Mouse (Mus musculus) hindbrain, embryonic 12.5 days (tissue): ENCODE measurements around the gene Fbrsl1. TPM values are rescaled to one million over a fixed set of nuclear protein-coding genes. Genes with fewer than 3 reads are reported as not detected.

Experiments used
- ATAC-seq: fragments of 200-750 bp; cut with Nextera tagmentation; 2 replicates; pipeline ENCODE4 v1.8.0; 2017; ENCODE audit warnings: moderate TSS enrichment; ENCODE audit not compliant: low FRiP score
- H3K27ac ChIP-seq: fragments of 300-500 bp; sonication (generic); 2 replicates; pipeline ENCODE4 v1.5.1; 2016; ENCODE audit warnings: mild to moderate bottlenecking
- H3K27me3 ChIP-seq: fragments of 300-500 bp; sonication (generic); 2 replicates; pipeline ENCODE4 v1.6.1; 2016; ENCODE audit warnings: mild to moderate bottlenecking
- H3K36me3 ChIP-seq: fragments of 300-500 bp; sonication (generic); 2 replicates; pipeline ENCODE4 v1.6.1; 2016; ENCODE audit warnings: mild to moderate bottlenecking
- H3K4me1 ChIP-seq: fragments of 300-500 bp; sonication (generic); 2 replicates; pipeline ENCODE4 v1.6.1; 2016
- H3K4me2 ChIP-seq: fragments of 300-500 bp; sonication (generic); replicated peaks from 2 replicates; pipeline ENCODE4 v1.6.1; 2016; ENCODE audit warnings: mild to moderate bottlenecking
- H3K4me3 ChIP-seq: fragments of 300-500 bp; sonication (generic); 2 replicates; pipeline ENCODE4 v1.5.1; 2016; ENCODE audit warnings: mild to moderate bottlenecking
- H3K9ac ChIP-seq: fragments of 300-500 bp; sonication (generic); 2 replicates; pipeline ENCODE4 v1.6.1; 2016; ENCODE audit warnings: mild to moderate bottlenecking, moderate library complexity
- H3K9me3 ChIP-seq: fragments of 300-500 bp; sonication (generic); replicated peaks from 2 replicates; pipeline ENCODE4 v1.6.1; 2016; ENCODE audit warnings: mild to moderate bottlenecking
- WGBS: fragments of 180-500 bp; shearing (Covaris S2); methylation state at CpG from one replicate; pipeline ENCODE4 v1.1.7; 2016; 5-methylcytosine and 5-hydroxymethylcytosine counted together
- polyA plus RNA-seq: library from polyadenylated mRNA; unstranded; fragments of >200 nt; fragmentation: Nextera tagmentation; extraction: Ambion mirVana; gene quantifications from 2 replicates; pipeline ENCODE4 v1.2.1, GENCODE M21; 2016

Gene Fbrsl1
- polyA plus RNA-seq, 1 experiment from 2014 or later, result 35.5 TPM

- 21% methylated on average over 1 of the region's 1 CpGs for WGBS
- H3K4me3 ChIP-seq, result no peak overlapping the region
- no peak for ATAC-seq
Measured at GRCm38 (mm10) chr5:110472834-110473233, 24.5 kb upstream of the Fbrsl1 start.

GRCm38 (mm10) chr5:110471981-110472476 is 23.7 kb upstream of the Fbrsl1 start:
- WGBS, result 39% methylated on average over 5 of the region's 5 CpGs
- Histone ChIP-seq H3K27ac (no peak overlapping the region), H3K4me3 (no peak overlapping the region), H3K9ac (no peak overlapping the region), H3K4me1 (peaks cover 16% of the 10 kb centered on the region), H3K36me3 (no peaks in the 10 kb centered on the region), H3K4me2 (no peak overlapping the region), H3K9me3 (no peaks in the 10 kb centered on the region), H3K27me3 (peaks cover 4% of the 10 kb centered on the region; the same call in 1 of the 2 replicates)
- ATAC-seq, result no peak

More at GRCm38 (mm10) chr5:110472834-110473233, 24.5 kb upstream of the Fbrsl1 start:
- H3K36me3 ChIP-seq, result no peaks in the 10 kb centered on the region
- no peak overlapping the region for H3K27ac ChIP-seq
- no peak overlapping the region for H3K9ac ChIP-seq
- no peak overlapping the region for H3K4me2 ChIP-seq
- peaks cover 13% of the 10 kb centered on the region for H3K4me1 ChIP-seq
- peaks cover 4% of the 10 kb centered on the region; the same call in 1 of the 2 replicates for H3K27me3 ChIP-seq
- no peaks in the 10 kb centered on the region for H3K9me3 ChIP-seq

GRCm38 (mm10) chr5:110471285-110471684 is 23.0 kb upstream of the Fbrsl1 start:
- no peak for ATAC-seq
- 36% methylated on average over 4 of the region's 4 CpGs for WGBS
- Histone ChIP-seq H3K4me2 (no peak overlapping the region), H3K27ac (no peak overlapping the region), H3K27me3 (peaks cover 4% of the 10 kb centered on the region; the same call in 1 of the 2 replicates), H3K9ac (no peak overlapping the region), H3K4me3 (no peak overlapping the region), H3K4me1 (peaks cover 23% of the 10 kb centered on the region), H3K36me3 (no peaks in the 10 kb centered on the region), H3K9me3 (no peaks in the 10 kb centered on the region)

GRCm38 (mm10) chr5:110469227-110469925 is 21.1 kb upstream of the Fbrsl1 start:
- H3K4me1 ChIP-seq, result peaks cover 28% of the 10 kb centered on the region

GRCm38 (mm10) chr5:110468296-110468695 is 20.0 kb upstream of the Fbrsl1 start:
- ATAC-seq, result no peak
- 88% methylated on average over 4 of the region's 4 CpGs for WGBS
- Histone ChIP-seq H3K36me3 (no peaks in the 10 kb centered on the region), H3K27ac (no peak overlapping the region), H3K4me1 (peaks cover 28% of the 10 kb centered on the region), H3K9ac (no peak overlapping the region), H3K9me3 (no peaks in the 10 kb centered on the region), H3K4me2 (no peak overlapping the region), H3K27me3 (no peaks in the 10 kb centered on the region), H3K4me3 (no peak overlapping the region)

More at GRCm38 (mm10) chr5:110469227-110469925, 21.1 kb upstream of the Fbrsl1 start:
- no peak overlapping the region for H3K4me3 ChIP-seq
- WGBS, result 76% methylated on average over 8 of the region's 8 CpGs
- H3K4me2 ChIP-seq, result no peak overlapping the region
- H3K36me3 ChIP-seq, result no peaks in the 10 kb centered on the region
- no peak overlapping the region for H3K9ac ChIP-seq
- H3K27ac ChIP-seq, result no peak overlapping the region
- no peaks in the 10 kb centered on the region for H3K9me3 ChIP-seq
- no peak for ATAC-seq
- peaks cover 4% of the 10 kb centered on the region; the same call in 1 of the 2 replicates for H3K27me3 ChIP-seq

GRCm38 (mm10) chr5:110467725-110468124 is 19.4 kb upstream of the Fbrsl1 start:
- Histone ChIP-seq H3K9ac (no peak overlapping the region), H3K27me3 (no peaks in the 10 kb centered on the region), H3K9me3 (no peaks in the 10 kb centered on the region), H3K4me3 (no peak overlapping the region), H3K4me2 (no peak overlapping the region), H3K36me3 (no peaks in the 10 kb centered on the region), H3K27ac (no peak overlapping the region), H3K4me1 (peaks cover 25% of the 10 kb centered on the region)
- WGBS, result 70% methylated on average over 6 of the region's 6 CpGs
- no peak for ATAC-seq

GRCm38 (mm10) chr5:110466531-110467424 is 18.5 kb upstream of the Fbrsl1 start:
- no peak overlapping the region for H3K9ac ChIP-seq
- no peaks in the 10 kb centered on the region for H3K27me3 ChIP-seq
- peaks cover 15% of the 10 kb centered on the region for H3K4me1 ChIP-seq
- no peak overlapping the region for H3K4me3 ChIP-seq
- H3K27ac ChIP-seq, result 0 out of 2 replicates have a peak overlapping the region, but pooled peaks have one; percentile 9
- no peak overlapping the region for H3K4me2 ChIP-seq
- 47% methylated on average over 11 of the region's 11 CpGs for WGBS
- no peaks in the 10 kb centered on the region for H3K36me3 ChIP-seq
- no peaks in the 10 kb centered on the region for H3K9me3 ChIP-seq
- peak; percentile 80 for ATAC-seq

- Histone ChIP-seq H3K4me3 (no peak overlapping the region), H3K4me1 (peaks cover 15% of the 10 kb centered on the region), H3K36me3 (no peaks in the 10 kb centered on the region), H3K9ac (no peak overlapping the region), H3K27me3 (no peaks in the 10 kb centered on the region), H3K4me2 (no peak overlapping the region), H3K9me3 (no peaks in the 10 kb centered on the region), H3K27ac (no peak overlapping the region)
- ATAC-seq, result no peak
- WGBS, result 82% methylated on average over 2 of the region's 2 CpGs
Measured at GRCm38 (mm10) chr5:110462646-110463045, 14.3 kb upstream of the Fbrsl1 start.

- WGBS, result 66% methylated on average over 3 of the region's 3 CpGs
Measured at GRCm38 (mm10) chr5:110458936-110459335, 10.6 kb upstream of the Fbrsl1 start.

GRCm38 (mm10) chr5:110455272-110455671 is 7.0 kb upstream of the Fbrsl1 start:
- no peak overlapping the region for H3K4me2 ChIP-seq
- no peak overlapping the region for H3K4me3 ChIP-seq
- no peak overlapping the region for H3K27ac ChIP-seq
- H3K9me3 ChIP-seq, result no peaks in the 10 kb centered on the region
- H3K36me3 ChIP-seq, result no peaks in the 10 kb centered on the region
- no peak overlapping the region for H3K9ac ChIP-seq
- H3K27me3 ChIP-seq, result 0 out of 2 replicates have a peak, but pooled peaks cover 5% of the 10 kb centered on the region
- ATAC-seq, result no peak
- no peaks in the 10 kb centered on the region for H3K4me1 ChIP-seq

More at GRCm38 (mm10) chr5:110458936-110459335, 10.6 kb upstream of the Fbrsl1 start:
- no peak overlapping the region for H3K27ac ChIP-seq
- H3K4me3 ChIP-seq, result no peak overlapping the region
- H3K4me1 ChIP-seq, result no peaks in the 10 kb centered on the region
- no peaks in the 10 kb centered on the region for H3K27me3 ChIP-seq
- H3K36me3 ChIP-seq, result no peaks in the 10 kb centered on the region
- ATAC-seq, result no peak
- H3K9ac ChIP-seq, result no peak overlapping the region
- no peaks in the 10 kb centered on the region for H3K9me3 ChIP-seq
- no peak overlapping the region for H3K4me2 ChIP-seq

GRCm38 (mm10) chr5:110449294-110449693 is 991 bp upstream of the Fbrsl1 start:
- H3K4me3 ChIP-seq, result peak overlapping the region; percentile 96; the same call in 1 of the 2 replicates
- WGBS, result 53% methylated on average over 6 of the region's 6 CpGs
- H3K36me3 ChIP-seq, result no peaks in the 10 kb centered on the region
- H3K9ac ChIP-seq, result no peak overlapping the region
- peaks cover 18% of the 10 kb centered on the region for H3K4me1 ChIP-seq
- no peak overlapping the region for H3K27ac ChIP-seq
- peak overlapping the region; percentile 87 for H3K4me2 ChIP-seq
- no peak for ATAC-seq
- H3K27me3 ChIP-seq, result 0 out of 2 replicates have a peak, but pooled peaks cover 5% of the 10 kb centered on the region
- no peaks in the 10 kb centered on the region for H3K9me3 ChIP-seq
